Mouse (Mus musculus) spleen, postnatal 4 days (tissue): Measurements from ENCODE around the gene Ccdc8.

Experiments
- DNase-seq, 2 experiments: peaks; one replicate each; pipeline ENCODE4 v3.0.0; 2022; ENCODE audit warnings: low spot score in 2 of 2

Gene Ccdc8

GRCm38 (mm10) chr7:17009326-17010009 lies 17.0 kb downstream of the Ccdc8 start:
- DNase-seq = no peak

GRCm38 (mm10) chr7:17010010-17010347 lies 17.5 kb downstream of the Ccdc8 start:
- DNase-seq = no peak

- no peak for DNase-seq
Observed at GRCm38 (mm10) chr7:17011909-17012590, 19.5 kb downstream of the Ccdc8 start.

GRCm38 (mm10) chr7:17015381-17015780 lies 22.9 kb downstream of the Ccdc8 start:
- no peak for DNase-seq

- DNase-seq = peak in 1 of 2 experiments; percentile 38
Observed at GRCm38 (mm10) chr7:17017036-17017435, 24.5 kb downstream of the Ccdc8 start.

GRCm38 (mm10) chr7:17017921-17018320 lies 25.4 kb downstream of the Ccdc8 start:
- DNase-seq = no peak

- no peak for DNase-seq
Observed at GRCm38 (mm10) chr7:17019426-17020166, 27.1 kb downstream of the Ccdc8 start.

- no peak for DNase-seq
Observed at GRCm38 (mm10) chr7:17022176-17022575, 29.7 kb downstream of the Ccdc8 start.

- no peak for DNase-seq
Observed at GRCm38 (mm10) chr7:17023701-17024100, 31.2 kb downstream of the Ccdc8 start.

- DNase-seq = no peak
Observed at GRCm38 (mm10) chr7:17024141-17024540, 31.6 kb downstream of the Ccdc8 start.

GRCm38 (mm10) chr7:17024814-17025504 lies 32.5 kb downstream of the Ccdc8 start:
- DNase-seq = peak; percentile 46 to 75

- no peak for DNase-seq
Observed at GRCm38 (mm10) chr7:17025505-17025894, 33.0 kb downstream of the Ccdc8 start.

GRCm38 (mm10) chr7:17025896-17026622 lies 33.6 kb downstream of the Ccdc8 start:
- DNase-seq = no peak

GRCm38 (mm10) chr7:17026710-17027587 lies 34.4 kb downstream of the Ccdc8 start:
- peak in 1 of 2 experiments; percentile 66 for DNase-seq

- peak; percentile 87 to 92 for DNase-seq
Observed at GRCm38 (mm10) chr7:17027588-17028343, 35.3 kb downstream of the Ccdc8 start, which contains the start of gene Ppp5c. Gene Ppp5c, minus strand, starts transcription at chr7:17027924.

- DNase-seq = no peak
Observed at GRCm38 (mm10) chr7:17028923-17029322, 36.4 kb downstream of the Ccdc8 start.

GRCm38 (mm10) chr7:17030239-17030638 lies 37.7 kb downstream of the Ccdc8 start:
- no peak for DNase-seq

- no peak for DNase-seq
Observed at GRCm38 (mm10) chr7:17038018-17038695, 45.6 kb downstream of the Ccdc8 start.

GRCm38 (mm10) chr7:17039373-17039772 lies 46.9 kb downstream of the Ccdc8 start:
- DNase-seq = no peak
